Mouse (Mus musculus): Measurements from ENCODE around the gene Hyls1.
"Not testable (repeated sequence)": the region's sequence is repeated elsewhere in the genome, so short reads cannot be mapped to it uniquely, and the experiment has no call there.

Hyls1 gene

GRCm38 (mm10) chr9:35569571-35570534 is at the start of gene Hyls1, which contains the start of gene Pate2:
Gene Hyls1 (minus strand): TSS chr9:35570398.
Gene Pate2 (plus strand): TSS chr9:35570284.
- DNase-seq (ENCODE audit: low spot score) = peak; percentile 98

GRCm38 (mm10) chr9:35616784-35617183 is 46.6 kb upstream of the Hyls1 start:
- DNase-seq (ENCODE audit: low spot score) = not testable (repeated sequence)

- DNase-seq (ENCODE audit: low spot score) = peak; percentile 12
Measured at GRCm38 (mm10) chr9:35614005-35614404, 43.8 kb upstream of the Hyls1 start.

- DNase-seq (ENCODE audit: low spot score) = no peak
Measured at GRCm38 (mm10) chr9:35611841-35612240, 41.6 kb upstream of the Hyls1 start, which contains the start of gene Pate4. Gene Pate4 (minus strand): TSS chr9:35611941.

- DNase-seq (ENCODE audit: low spot score) = no peak
Measured at GRCm38 (mm10) chr9:35607647-35608405, 37.6 kb upstream of the Hyls1 start.

- DNase-seq (ENCODE audit: low spot score) = peak; percentile 52
Measured at GRCm38 (mm10) chr9:35592903-35593302, 22.7 kb upstream of the Hyls1 start.

- DNase-seq (ENCODE audit: low spot score) = no peak
Measured at GRCm38 (mm10) chr9:35587674-35588073, 17.5 kb upstream of the Hyls1 start.

GRCm38 (mm10) chr9:35574416-35574815 is 4.2 kb upstream of the Hyls1 start:
- DNase-seq (ENCODE audit: low spot score) = no peak

- no peak for DNase-seq (ENCODE audit: low spot score)
Measured at GRCm38 (mm10) chr9:35570663-35571062, 465 bp upstream of the Hyls1 start.

GRCm38 (mm10) chr9:35567995-35568394 is 2.2 kb downstream of the Hyls1 start:
- no peak for DNase-seq (ENCODE audit: low spot score)

- DNase-seq (ENCODE audit: low spot score) = no peak
Measured at GRCm38 (mm10) chr9:35564536-35565240, 5.5 kb downstream of the Hyls1 start.

- no peak for DNase-seq (ENCODE audit: low spot score)
Measured at GRCm38 (mm10) chr9:35561583-35561982, 8.6 kb downstream of the Hyls1 start.

- no peak for DNase-seq (ENCODE audit: low spot score)
Measured at GRCm38 (mm10) chr9:35561076-35561475, 9.1 kb downstream of the Hyls1 start.

- peak; percentile 97 for DNase-seq (ENCODE audit: low spot score)
Measured at GRCm38 (mm10) chr9:35559009-35559890, 10.9 kb downstream of the Hyls1 start.

GRCm38 (mm10) chr9:35558257-35559008 is 11.8 kb downstream of the Hyls1 start, which contains the start of the genes Ddx25 and Pus3:
Gene Ddx25 (minus strand): TSS chr9:35558528.
Gene Pus3 (plus strand): TSS chr9:35558595.
- peak; percentile 72 for DNase-seq (ENCODE audit: low spot score)

- no peak for DNase-seq (ENCODE audit: low spot score)
Measured at GRCm38 (mm10) chr9:35556494-35557102, 13.6 kb downstream of the Hyls1 start.

GRCm38 (mm10) chr9:35548455-35548854 is 21.7 kb downstream of the Hyls1 start:
- no peak for DNase-seq (ENCODE audit: low spot score)

GRCm38 (mm10) chr9:35546745-35547144 is 23.5 kb downstream of the Hyls1 start:
- DNase-seq (ENCODE audit: low spot score) = no peak

GRCm38 (mm10) chr9:35545704-35546103 is 24.5 kb downstream of the Hyls1 start:
- DNase-seq (ENCODE audit: low spot score) = no peak

- DNase-seq (ENCODE audit: low spot score) = no peak
Measured at GRCm38 (mm10) chr9:35544666-35545065, 25.5 kb downstream of the Hyls1 start.
